Mouse (Mus musculus) heart, postnatal 36 days (tissue): ENCODE measurements around the gene Ccdc91. TPM values are rescaled to one million over a fixed set of nuclear protein-coding genes. Genes with fewer than 3 reads are reported as not detected.

Experiments
- DNase-seq, 2 experiments: peaks; one replicate each; pipeline ENCODE4 v3.0.0; 2021 to 2022
- intact Hi-C: fragments of 180-260 bp; cut with DNase I; formaldehyde crosslinking; loops from one replicate; pipeline ENCODE4 v1.15.1; 2025
- total RNA-seq, 2 experiments: library from RNA; stranded (reverse); gene quantifications; 2 replicates each; pipeline ENCODE4 v1.2.3; 2021

The Ccdc91 gene
- total RNA-seq, 2 experiments from 2014 or later: 26.0 to 26.2 TPM

DNA sequence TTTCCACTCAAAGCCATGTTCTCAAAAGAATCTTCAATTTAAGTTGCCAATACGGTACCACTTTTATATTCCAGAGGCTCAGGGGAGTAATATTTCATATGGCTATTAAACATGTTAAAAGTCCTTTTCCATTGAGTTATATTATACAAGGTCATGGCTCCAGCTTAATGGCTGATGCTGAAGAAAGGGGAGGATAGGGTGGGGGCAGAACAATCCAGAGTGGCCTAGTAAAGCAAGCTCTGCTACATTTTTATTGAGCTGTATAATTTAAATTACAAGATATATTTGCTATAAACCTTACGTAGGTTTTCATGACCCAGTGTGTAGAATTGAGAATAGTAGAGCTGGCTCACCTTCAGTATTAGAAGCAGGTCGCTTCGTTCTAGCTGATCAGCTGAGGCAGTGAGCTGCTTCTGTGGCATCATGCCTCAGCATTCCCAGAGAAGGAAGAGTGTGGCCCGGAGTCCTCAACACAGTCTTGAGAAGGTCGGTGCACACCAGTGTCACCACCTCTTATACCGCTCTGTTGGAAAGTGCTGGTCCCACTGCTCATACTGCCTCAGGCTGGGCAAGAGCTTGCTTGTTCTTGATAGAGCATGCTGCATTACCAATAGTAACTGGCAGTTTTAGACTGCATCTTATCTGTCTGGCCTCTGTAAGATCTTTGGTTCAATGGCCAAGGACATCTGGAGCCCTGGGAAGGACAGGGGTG, 199.6 kb downstream of the Ccdc91 start:
- no peak for DNase-seq
- intact Hi-C loops: no loop called here

- intact Hi-C loops: no loop called here
- no peak for DNase-seq
Measured at GRCm38 (mm10) chr6:147676214-147676613, 200.6 kb downstream of the Ccdc91 start.

Other genes with a start within 250 kb of the Ccdc91 start
- 1 to 10 TPM; 1.2 to 1.7 TPM for gene Pthlh, start 211.6 kb upstream of the Ccdc91 start, total RNA-seq